Mouse (Mus musculus): Measurements from ENCODE around the gene AI464131. TPM values are rescaled to one million over a fixed set of nuclear protein-coding genes. Genes with fewer than 3 reads are reported as not detected.

AI464131 gene
- total RNA-seq, 2 experiments from 2014 or later: 33.6 to 37.4 TPM

GRCm38 (mm10) chr4:41507326-41507924 is 4.5 kb upstream of the AI464131 start:
- no peak for DNase-seq (ENCODE audit: extremely low spot score in 1 of 2, low spot score in 2 of 2)
- intact Hi-C loops (cut with DNase I): loop anchor here (5.0 kb wide), 1 partner anchor 40 kb away; the partner anchor contains the start of gene Nudt2

GRCm38 (mm10) chr4:41506906-41507305 is 4.0 kb upstream of the AI464131 start:
- intact Hi-C loops (cut with DNase I): loop anchor here (5.0 kb wide), 1 partner anchor 40 kb away; the partner anchor contains the start of gene Nudt2
- DNase-seq (ENCODE audit: extremely low spot score in 1 of 2, low spot score in 2 of 2): peak; percentile 76 to 90

- intact Hi-C loops (cut with DNase I): loop anchor here (5.0 kb wide), 1 partner anchor 39 kb away; the partner anchor contains the start of gene Nudt2
- peak; percentile 47 to 77 for DNase-seq (ENCODE audit: extremely low spot score in 1 of 2, low spot score in 2 of 2)
Observed at GRCm38 (mm10) chr4:41506156-41506555, 3.3 kb upstream of the AI464131 start.

- intact Hi-C loops (cut with DNase I): loop anchor here (5.0 kb wide), 1 partner anchor 38 kb away; the partner anchor contains the start of gene Nudt2
- DNase-seq (ENCODE audit: extremely low spot score in 1 of 2, low spot score in 2 of 2): no peak
Observed at GRCm38 (mm10) chr4:41505131-41505551, 2.3 kb upstream of the AI464131 start.

GRCm38 (mm10) chr4:41504325-41504724 is 1.4 kb upstream of the AI464131 start:
- DNase-seq (ENCODE audit: extremely low spot score in 1 of 2, low spot score in 2 of 2): no peak
- intact Hi-C loops (cut with DNase I): no loop called here

- no peak for DNase-seq (ENCODE audit: extremely low spot score in 1 of 2, low spot score in 2 of 2)
- intact Hi-C loops (cut with DNase I): no loop called here
Observed at GRCm38 (mm10) chr4:41502171-41502940, 520 bp downstream of the AI464131 start.

- DNase-seq (ENCODE audit: extremely low spot score in 1 of 2, low spot score in 2 of 2): no peak
- intact Hi-C loops (cut with DNase I): no loop called here
Observed at GRCm38 (mm10) chr4:41500787-41501186, 2.1 kb downstream of the AI464131 start.

- intact Hi-C loops (cut with DNase I): no loop called here
- no peak for DNase-seq (ENCODE audit: extremely low spot score in 1 of 2, low spot score in 2 of 2)
Observed at GRCm38 (mm10) chr4:41499619-41500018, 3.3 kb downstream of the AI464131 start.

- intact Hi-C loops (cut with DNase I): no loop called here
- no peak for DNase-seq (ENCODE audit: extremely low spot score in 1 of 2, low spot score in 2 of 2)
Observed at GRCm38 (mm10) chr4:41498921-41499391, 3.9 kb downstream of the AI464131 start.

GRCm38 (mm10) chr4:41497995-41498845 is 4.7 kb downstream of the AI464131 start:
- intact Hi-C loops (cut with DNase I): no loop called here
- DNase-seq (ENCODE audit: extremely low spot score in 1 of 2, low spot score in 2 of 2): no peak

- peak in 1 of 2 experiments; percentile 54 for DNase-seq (ENCODE audit: extremely low spot score in 1 of 2, low spot score in 2 of 2)
- intact Hi-C loops (cut with DNase I): no loop called here
Observed at GRCm38 (mm10) chr4:41497579-41497978, 5.3 kb downstream of the AI464131 start.

- no peak for DNase-seq (ENCODE audit: extremely low spot score in 1 of 2, low spot score in 2 of 2)
- intact Hi-C loops (cut with DNase I): no loop called here
Observed at GRCm38 (mm10) chr4:41497046-41497445, 5.8 kb downstream of the AI464131 start.

GRCm38 (mm10) chr4:41495850-41496249 is 7.0 kb downstream of the AI464131 start:
- intact Hi-C loops (cut with DNase I): no loop called here
- DNase-seq (ENCODE audit: extremely low spot score in 1 of 2, low spot score in 2 of 2): peak; percentile 50 to 81

- DNase-seq (ENCODE audit: extremely low spot score in 1 of 2, low spot score in 2 of 2): no peak
- intact Hi-C loops (cut with DNase I): no loop called here
Observed at GRCm38 (mm10) chr4:41495076-41495475, 7.8 kb downstream of the AI464131 start.

- intact Hi-C loops (cut with DNase I): no loop called here
Observed at GRCm38 (mm10) chr4:41494378-41494777, 8.5 kb downstream of the AI464131 start.

GRCm38 (mm10) chr4:41493464-41494116 is 9.3 kb downstream of the AI464131 start:
- DNase-seq (ENCODE audit: extremely low spot score in 1 of 2, low spot score in 2 of 2): no peak
- intact Hi-C loops (cut with DNase I): no loop called here

More at GRCm38 (mm10) chr4:41494378-41494777, 8.5 kb downstream of the AI464131 start:
- no peak for DNase-seq (ENCODE audit: extremely low spot score in 1 of 2, low spot score in 2 of 2)

- intact Hi-C loops (cut with DNase I): no loop called here
- no peak for DNase-seq (ENCODE audit: extremely low spot score in 1 of 2, low spot score in 2 of 2)
Observed at GRCm38 (mm10) chr4:41492951-41493350, 9.9 kb downstream of the AI464131 start.

- intact Hi-C loops (cut with DNase I): no loop called here
- DNase-seq (ENCODE audit: extremely low spot score in 1 of 2, low spot score in 2 of 2): peak; percentile 40 to 62
Observed at GRCm38 (mm10) chr4:41481601-41482017, 21.3 kb downstream of the AI464131 start.

All from left cerebral cortex, postnatal 10 days (tissue).